Mouse (Mus musculus) frontal cortex, adult (tissue): ENCODE data around the gene Borcs5.

Experiments
- ATAC-seq: cut with Nextera tagmentation; 2 replicates; pipeline ENCODE4 v1.9.2; 2017; ENCODE audit warnings: mild to moderate bottlenecking, moderate library complexity, mixed read lengths; ENCODE audit not compliant: low TSS enrichment

Gene Borcs5

DNA sequence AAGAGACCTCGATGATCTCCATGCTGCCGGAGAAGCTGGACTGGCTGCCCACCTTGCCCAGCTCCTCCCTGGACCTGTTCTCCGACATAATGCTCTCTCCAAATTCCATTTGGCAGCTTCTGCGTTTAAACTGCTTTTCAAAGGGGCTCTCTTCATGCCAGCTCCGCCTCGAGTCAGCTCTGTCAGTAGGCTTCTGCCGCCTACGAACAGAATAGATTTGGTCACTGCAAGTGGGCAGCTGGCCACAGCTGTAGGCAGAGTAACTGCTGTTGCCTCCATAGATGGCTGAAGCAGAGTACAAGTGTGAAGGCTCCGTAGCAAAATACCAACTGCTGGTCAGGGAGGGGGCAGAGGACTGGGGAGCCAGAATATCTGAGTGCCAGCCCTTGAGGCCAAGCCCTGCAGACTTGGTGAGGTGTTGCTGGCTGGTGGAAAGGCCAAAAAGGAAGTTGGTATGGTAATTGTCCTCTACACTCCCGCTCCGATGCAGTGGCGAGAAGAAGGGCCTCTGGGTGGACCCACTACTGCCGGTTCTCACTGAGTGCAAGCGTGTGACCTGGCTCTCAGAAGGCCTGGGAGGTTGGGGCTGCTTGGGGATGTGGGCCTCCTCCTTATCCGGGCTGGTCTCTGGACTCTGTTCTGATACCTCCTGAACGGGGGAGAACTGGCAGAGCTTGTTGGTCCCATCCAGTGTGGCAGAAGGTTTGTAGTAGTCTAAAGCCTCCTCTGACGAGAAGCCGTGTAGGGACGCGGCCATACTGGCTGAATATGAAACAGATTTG is 78.8 kb downstream of the Borcs5 start:
- peak; percentile 71 for ATAC-seq

DNA sequence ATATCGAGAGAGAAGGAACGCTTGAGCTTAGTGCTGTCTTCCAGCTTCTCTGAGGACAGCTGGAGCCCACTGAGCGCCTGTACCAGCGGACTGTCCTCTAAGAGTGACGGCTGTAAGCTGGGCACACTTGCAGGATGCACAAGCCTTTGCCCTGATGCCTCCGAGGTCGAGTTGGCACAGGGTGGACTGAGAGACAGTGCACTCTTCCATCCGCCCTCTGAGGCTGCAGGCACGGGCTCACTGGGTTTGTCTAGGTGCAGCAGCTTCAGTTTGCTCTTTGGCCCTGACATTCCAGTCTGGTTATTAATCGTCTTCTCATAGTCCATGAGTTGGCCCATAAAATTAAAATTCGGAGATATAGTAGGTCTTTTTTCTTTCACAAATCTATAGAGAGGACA is 79.4 kb downstream of the Borcs5 start:
- ATAC-seq: no peak

DNA sequence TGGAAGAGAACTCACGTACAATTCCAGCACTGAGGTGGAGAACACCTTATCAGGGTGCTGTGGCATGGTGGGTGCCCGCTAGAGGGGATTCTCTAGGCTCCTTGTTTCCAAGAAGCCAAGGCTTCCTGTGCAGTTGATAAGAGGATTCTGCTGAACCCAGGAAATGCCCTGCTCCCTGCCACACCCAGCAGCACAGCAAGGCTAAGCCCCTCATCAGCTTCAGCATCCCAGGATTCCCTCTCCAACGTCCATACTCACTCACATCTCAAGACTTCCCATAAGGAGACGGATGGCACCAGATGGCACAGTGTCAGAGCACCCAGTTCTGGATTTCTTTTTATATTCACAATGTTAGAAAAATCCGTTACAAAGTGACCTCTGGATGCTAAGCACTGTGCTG is 79.8 kb downstream of the Borcs5 start:
- no peak for ATAC-seq

DNA sequence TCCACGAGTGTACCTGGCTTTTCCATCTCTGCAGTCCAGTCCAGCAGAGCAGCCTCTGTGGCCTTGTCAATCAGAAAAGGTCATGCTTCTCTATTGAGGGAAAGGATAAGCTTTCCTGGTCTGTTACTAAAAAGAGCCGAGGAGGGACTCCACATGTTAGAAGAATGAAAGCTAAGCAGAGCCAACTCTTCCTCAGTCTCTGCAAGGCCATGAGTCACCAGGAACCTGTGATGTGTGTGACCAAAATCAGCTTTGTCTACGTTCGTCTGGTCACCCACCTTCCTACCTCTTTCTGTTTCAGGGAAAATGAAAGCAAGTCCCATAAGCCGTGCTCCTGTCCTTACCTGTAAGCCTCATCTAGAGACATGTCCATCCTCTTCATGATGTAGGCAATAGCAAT is 80.8 kb downstream of the Borcs5 start:
- ATAC-seq: 0 out of 2 replicates have a peak, but pooled peaks have one; percentile 18

DNA sequence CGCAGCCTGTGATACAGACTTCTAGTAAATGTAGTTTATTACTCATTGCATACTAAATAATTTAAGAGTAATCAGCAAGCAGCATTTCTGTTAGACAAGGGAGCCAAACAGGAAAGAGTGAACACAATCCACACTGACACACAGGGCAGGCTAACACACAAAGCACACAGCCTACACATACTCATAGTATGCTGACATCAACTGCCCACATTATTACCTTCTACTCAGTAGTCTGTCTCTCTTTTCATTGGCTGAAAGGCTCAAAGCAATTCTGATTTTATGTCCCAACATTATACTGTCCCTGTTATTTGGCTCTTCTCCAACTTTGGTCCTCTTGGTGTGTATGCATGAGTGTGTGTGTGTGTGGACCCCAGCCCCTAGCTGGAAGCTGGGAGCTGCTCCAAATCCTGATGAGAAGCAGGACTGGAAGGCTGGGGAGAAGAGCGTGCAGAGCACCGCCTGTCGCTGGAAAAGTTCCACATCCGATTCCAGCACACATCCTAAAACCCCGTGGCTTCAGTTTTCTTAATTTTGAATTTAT is 82.5 kb downstream of the Borcs5 start:
- no peak for ATAC-seq

DNA sequence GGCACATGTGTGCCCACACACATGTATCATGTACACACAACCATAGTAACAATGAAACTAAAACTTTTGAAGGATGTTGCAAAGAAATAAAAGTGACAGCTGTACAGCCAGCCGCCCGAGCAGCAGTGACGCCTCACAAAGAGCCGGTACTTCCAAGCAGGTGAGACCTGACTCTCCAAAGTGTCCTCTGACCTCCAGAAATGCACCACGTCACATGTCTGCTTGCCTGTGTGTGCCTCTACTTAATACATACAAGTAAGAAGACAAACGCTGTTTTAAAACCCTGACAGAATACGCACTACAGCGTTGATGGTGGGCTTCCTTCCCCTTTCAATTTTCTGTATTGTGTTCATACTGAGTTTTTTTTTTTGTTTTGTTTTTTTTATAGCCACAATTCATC is 83.6 kb downstream of the Borcs5 start:
- ATAC-seq: no peak

DNA sequence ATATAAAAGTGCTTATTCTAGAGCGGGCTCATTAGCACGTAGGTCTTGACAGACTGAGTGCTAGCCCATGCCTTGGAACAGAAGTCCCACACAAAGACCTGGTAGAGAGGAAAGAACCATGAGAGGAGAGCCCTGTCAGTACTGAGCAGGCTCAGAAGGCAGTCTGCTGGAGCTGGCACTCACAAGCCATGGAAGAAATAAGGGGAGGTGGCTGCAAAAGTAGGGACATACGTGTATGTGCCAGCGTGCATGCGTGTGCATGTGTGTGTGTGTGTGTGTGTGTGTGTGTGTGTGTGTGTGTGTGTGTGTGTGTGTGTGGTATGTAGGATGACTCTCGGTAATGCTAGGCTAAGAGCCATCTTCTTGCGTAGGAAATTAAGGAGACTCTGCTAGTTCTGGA is 84.0 kb downstream of the Borcs5 start:
- ATAC-seq: no peak

DNA sequence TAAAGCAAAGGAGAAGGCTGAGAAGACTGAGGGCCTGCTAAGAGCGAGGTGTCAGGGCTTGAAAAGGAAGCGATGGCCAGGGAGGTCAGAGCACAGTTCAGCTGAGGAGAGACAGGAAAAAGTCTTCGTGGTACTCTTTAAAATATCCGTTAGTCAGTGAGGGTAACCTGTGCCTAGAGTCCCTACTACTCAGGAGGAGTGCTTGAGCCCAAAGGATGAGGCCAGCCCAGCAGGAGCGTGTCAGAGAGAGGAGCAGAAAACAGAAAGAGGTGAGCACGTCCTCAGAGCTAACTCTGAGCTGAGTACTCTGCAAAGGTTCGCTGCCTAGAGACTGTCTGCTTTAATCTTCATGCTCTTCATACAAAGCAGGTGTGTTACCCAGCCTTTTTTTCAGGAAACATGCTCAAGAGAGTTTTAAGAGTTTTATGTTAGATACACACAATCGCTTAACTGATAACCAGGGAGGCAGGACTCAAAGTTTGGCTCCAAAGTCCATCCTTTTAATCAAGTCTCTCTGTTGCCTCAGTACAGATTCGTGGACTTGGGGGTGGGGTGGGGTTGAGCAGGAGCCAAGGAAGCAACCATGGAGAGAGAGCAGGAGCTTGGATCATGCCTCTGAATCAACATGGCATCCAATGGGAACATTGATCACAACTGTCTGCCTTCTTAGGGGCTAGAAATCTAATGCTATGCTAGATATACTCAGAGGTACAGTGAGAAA is 84.7 kb downstream of the Borcs5 start:
- no peak for ATAC-seq

- ATAC-seq: no peak
These were observed 86.1 kb downstream of the Borcs5 start for GRCm38 (mm10) chr6:134725406-134725805.

DNA sequence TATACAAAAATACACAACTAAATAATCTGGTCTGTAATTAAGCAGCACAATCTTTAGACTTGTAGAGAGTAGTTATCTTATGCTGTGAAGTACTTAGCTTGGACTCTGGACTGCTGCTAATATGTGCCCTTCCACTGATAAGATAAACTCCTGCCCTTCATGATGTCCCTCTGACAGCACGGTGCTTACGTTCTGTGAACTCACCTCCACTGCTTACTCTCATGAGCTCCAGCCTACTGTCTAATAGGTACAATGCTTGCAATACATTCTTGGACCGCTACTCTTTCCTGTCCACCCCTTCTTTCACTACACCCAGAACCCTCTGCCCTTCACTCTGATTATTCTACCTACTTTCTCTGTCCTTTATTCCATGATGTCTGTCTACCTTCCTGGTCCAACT is 91.7 kb downstream of the Borcs5 start:
- ATAC-seq: no peak

DNA sequence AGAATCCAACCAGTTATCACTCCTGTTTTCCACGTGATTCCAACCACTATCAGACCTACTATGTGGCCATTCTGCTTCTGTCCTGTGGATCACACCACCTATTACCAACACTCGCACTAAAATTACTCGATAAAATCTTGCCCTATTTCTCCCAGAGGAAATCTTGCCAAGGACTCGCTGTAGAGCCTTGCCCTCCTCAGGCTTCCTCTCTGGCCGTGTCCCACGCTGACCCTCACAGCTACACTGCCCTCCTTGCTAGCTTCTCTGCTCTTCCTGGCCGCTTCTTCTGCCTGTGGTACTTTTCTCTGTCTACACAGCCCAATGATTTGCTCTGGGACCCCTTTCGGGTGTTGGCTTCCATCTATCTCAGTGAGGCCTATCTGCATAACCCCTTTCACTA is 93.5 kb downstream of the Borcs5 start:
- no peak for ATAC-seq

- ATAC-seq: 0 out of 2 replicates have a peak, but pooled peaks have one; percentile 23
These were observed 94.5 kb downstream of the Borcs5 start for GRCm38 (mm10) chr6:134733800-134734221.

DNA sequence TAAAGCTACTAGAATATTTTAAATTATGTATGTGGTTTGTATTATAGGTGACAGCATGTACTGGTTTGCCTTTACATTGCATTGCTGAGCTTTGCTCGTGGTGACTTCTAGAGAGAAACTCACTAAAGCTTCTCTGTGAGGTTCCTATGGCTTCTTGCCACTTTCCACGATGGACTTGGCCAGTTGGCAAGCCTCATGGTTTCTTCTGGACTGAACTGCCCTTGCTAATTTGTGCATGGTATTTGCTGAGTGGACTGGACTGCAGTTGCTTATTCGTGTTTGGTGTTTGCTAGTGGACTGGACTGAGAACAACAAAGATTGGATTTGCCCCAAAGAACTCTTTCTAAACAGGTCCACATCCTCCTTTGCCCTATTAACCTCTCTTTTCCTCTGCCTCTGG is 97.5 kb downstream of the Borcs5 start:
- ATAC-seq: no peak

GRCm38 (mm10) chr6:134743568-134743967 is 104.3 kb downstream of the Borcs5 start:
- no peak for ATAC-seq

- ATAC-seq: no peak
These were observed 106.6 kb downstream of the Borcs5 start for GRCm38 (mm10) chr6:134745876-134746275.

- ATAC-seq: no peak
These were observed 108.8 kb downstream of the Borcs5 start for GRCm38 (mm10) chr6:134748126-134748525.

GRCm38 (mm10) chr6:134751087-134751486 is 111.8 kb downstream of the Borcs5 start:
- no peak for ATAC-seq

DNA sequence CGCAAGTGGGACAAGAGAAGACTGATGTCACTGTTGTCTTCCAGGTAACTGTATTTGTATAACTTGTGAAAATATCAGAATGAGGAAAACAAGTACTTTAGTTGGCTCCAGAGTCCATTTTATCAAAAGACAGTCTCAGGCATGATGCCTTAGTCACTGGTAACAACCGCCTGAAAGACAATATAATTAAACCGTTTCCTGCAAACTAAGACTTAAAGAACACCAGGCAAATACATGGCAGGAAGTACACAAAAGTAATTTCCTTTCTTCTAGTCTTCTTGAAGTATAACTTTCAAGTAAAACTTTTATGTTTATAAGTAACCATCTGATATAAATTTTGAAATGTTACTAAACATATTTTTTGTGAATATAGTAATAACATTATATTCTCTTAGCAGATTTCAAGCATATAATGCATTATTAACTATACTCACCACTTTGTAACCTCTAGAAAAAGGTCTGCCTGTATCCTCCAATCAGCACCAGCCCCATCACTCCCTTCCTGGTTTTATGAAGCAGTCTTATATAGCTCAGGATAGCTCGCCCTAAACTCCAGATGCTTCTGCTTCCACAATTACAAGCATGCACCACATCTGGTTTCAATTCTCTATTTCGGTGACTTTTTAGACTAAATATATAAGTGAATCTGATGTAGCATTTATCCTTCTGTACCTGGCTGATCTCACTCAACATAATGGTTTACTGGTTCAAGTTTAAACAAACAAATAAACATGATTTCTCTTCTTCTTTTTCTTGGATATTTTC is 112.8 kb downstream of the Borcs5 start:
- ATAC-seq: no peak

- ATAC-seq: no peak
These were observed 114.1 kb downstream of the Borcs5 start for GRCm38 (mm10) chr6:134753412-134753811.

GRCm38 (mm10) chr6:134753858-134754257 is 114.5 kb downstream of the Borcs5 start:
- ATAC-seq: no peak

- ATAC-seq: no peak
These were observed 116.7 kb downstream of the Borcs5 start for GRCm38 (mm10) chr6:134756058-134756457.
